Mouse (Mus musculus): ENCODE data around the gene Ncam1.

The Ncam1 gene

DNA sequence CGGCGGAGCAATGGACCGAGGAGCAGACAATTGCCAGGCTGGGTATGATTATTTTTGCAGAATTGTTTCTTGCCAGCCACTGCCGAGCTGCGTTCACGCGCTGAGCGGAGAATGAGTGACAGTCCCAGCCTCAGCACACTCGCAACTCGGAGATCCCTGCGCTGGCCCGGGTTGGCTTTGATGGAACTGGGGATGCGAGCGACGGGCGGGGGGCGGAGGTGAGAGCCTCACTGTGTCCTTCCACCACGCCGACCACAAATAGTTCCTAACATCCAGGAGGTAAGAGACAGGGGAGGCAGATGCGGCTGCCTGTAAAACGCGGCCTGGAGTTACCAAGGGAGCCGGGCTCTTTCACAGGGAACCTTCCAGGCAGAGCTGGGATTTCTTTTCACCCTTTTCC is at the start of gene Ncam1:
TSS of gene Ncam1 (minus strand) at position 120 of the 400 bp plus-strand sequence.
- DNase-seq, result peak; percentile 95 to 96

DNA sequence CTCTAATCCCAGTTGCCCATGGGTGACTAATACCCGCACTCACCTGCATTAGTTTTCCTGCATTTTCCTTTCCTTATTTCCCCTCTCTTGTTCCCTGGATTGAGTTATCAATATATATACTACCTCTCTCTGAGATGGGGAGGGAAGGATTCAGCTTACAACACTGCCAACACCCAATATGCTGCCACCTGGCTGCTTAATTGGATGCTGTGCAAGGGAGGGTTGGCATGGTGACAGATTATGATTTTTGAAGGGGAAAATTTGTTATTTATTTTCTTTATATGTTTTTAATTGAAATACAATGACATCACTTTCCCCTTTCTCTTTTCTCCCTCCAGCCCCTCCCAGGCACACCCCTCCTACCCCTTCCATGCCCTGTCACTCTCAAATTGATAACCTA is 35.3 kb upstream of the Ncam1 start:
- DNase-seq, result peak; percentile 7 to 13

DNA sequence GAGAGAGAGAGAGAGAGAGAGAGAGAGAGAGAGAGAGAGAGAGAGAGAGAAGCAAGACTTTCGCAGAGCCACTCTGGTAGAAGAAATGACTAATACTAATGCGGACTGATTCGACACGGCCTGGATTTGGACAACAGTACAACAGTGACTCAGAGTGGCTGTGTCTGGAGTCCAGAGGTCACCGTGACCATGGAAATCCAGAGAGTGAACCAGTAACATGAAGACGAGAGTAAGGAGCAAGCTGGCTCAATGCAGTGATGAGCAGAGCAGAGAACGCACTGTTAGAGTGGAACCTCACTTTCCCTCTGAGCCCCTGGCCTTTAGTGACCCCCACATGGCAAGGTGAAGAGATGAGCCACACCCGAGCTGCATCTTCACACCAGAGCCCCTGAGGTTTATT is 28.9 kb upstream of the Ncam1 start:
- no peak for DNase-seq

DNA sequence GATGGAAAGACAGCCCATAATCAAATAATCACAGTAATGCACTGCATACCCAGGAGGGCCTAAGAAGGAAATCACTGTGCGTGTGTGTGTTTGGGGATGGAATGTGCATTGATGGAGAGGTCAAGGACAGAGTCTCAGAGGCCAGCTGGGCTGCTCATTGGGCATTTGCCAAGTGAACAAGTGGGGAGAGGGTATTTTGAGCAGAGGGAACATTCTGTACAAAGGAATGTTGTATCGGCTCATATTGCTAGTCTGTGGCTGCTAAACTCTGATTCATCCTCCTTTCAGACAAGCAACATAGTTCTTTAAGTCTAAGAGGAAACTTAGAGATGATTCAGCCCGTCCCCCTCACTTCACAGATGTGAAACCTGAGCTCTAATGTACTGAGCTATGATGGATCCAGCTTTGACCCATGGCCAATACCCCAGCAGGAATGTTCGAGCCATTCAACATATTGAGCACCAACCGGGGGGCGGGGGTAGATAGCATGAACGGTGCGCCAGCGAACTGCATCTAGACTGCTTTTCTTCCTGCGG is 17.5 kb upstream of the Ncam1 start:
- no peak for DNase-seq

DNA sequence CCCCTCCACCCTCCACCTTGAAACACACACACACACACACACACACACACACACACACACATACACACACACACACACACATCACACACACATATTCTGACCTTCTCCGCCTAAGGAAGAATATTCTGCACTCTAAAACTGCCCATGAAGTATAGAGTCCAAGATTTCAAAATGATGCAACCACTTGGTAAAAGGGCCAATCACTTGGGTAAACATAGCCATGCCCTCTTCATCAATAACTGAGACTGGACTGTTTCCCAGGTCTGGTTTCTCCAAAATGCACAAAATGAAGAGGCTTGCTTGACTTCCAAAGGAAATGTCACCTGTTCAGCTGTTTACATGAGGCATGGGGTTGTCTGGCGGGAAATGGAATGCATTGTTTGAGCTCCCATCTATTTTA is 15.7 kb upstream of the Ncam1 start:
- no peak for DNase-seq

DNA sequence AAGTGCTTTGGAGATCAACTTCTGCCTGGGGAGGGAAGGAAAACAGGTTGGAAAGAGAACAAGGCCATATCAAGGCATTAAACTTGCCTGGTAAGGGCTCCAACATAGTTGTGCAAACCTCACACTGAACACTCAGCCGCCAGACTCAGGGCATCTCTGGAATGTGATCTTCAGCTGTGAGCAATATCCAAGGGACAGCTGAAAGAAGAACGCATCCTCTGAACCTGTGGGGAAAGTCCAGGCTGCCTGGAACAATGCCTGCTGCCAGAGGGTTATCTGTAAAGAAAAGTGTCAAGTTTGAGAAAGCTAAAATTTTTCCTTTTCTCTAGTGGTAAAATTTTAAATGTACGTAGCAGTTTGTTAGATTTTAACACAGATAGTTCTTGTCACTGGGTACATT is 4.5 kb upstream of the Ncam1 start:
- DNase-seq, result no peak

DNA sequence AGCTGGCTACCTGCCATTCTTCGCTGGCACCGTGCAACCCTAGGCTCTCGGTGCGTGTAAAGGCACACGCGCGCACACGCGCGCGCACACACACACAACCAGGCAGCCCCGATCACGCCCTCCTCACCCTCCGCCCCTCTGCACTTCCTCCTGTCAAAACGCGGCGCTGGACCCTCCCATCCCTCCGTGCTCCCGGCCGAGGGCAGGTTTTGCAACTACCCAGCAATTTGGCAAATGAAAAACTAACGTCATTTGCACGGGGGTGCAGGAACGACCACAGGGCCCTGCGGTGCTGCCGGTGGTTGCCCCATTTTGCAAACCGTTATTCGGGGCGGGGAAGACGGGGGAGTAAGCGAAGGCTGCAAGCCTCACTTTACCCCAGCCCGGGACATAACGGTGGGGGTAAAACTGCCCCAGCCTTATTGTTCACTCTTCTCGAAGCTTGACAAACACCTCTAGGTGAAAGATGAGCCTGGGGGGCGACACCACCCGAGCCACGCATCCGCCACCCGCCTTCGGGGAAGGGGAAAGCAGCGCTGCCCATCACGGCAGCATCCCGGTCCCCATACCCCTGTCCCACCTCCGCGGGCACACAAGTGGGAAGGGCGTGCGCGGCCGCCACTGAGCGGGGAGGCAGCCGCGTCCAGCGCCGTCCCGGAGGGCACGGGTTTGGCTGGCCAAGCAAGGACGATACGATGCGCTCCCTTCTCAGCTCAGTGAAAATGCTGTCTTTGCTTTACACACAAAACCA is 729 bp downstream of the Ncam1 start:
- peak; percentile 79 to 81 for DNase-seq

DNA sequence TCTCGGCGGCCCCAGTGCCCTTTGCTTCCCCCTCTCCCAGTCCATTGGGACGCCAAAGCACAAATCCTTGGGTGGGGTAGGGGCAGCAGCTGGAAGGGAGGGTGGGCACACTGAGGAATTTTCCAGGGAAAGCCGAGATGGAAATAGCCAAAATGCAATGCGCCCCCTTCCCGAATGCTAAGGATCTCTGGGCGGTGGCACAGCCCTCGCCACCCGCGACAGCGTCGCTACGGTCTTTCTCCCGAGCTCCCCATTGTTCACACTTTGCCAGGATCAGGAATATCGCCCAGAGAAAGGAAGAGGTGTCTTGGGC is 1.3 kb downstream of the Ncam1 start:
- DNase-seq, result no peak

DNA sequence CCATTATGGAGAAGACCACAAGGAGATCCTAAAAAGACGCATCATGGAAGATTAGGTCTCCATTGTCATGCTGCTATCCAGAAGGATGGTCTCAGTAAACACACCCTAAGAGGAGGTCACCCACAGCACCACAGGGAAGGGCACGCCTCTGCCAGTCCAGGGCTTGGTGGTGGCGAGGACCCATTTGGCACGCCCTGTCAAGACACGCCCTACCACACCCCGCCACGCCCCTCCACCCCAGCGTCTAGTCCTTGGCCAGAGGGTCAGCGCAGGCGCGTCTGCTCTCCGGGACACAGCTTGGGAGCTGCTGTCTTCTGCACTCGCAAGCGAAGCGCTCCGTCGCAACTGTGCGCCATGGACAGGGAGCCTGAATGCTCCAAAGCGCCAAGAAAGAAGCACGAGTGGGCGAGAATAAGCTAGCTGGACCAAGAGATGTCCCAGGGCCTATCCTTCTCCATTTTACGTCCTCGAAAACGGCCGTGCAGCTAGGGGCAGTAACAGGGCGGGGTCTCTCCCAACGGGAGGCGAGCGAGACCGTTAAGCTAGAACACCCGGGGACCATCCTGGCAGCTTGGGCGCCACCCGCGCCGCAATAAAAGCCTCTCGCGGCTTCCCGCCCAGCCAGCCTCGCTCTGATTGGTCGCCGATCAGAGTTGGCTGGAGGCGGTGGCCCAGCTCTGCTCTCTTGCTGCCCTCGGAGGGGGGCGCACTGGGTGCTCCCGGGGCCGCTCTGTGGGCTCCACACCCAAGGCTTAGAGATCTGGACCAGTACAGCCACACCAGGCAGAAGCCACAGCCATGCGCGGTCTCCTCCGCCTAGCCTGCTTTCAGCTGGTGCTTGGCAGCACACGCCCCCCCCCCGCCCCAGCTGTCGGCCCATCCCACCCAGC is 1.9 kb downstream of the Ncam1 start:
- DNase-seq, result peak; percentile 76 to 81

DNA sequence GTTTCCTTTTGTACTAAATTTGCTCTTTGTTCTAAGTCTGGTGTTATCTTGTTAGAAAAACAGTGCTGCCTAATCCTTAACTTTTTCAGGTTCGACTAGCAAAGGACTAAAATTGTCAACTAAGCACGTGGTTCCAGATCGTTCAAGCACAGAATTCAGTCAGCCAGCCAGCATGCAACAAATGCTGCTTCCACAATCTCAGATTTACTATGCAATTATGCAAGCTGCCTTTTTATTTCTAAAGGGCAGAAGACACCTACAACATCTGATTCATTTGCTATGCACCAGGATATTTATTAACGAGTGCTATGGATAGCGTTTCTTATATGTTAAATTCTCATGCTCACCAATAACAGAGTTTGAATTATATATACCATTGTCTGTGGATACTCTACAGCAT is 2.8 kb downstream of the Ncam1 start:
- no peak for DNase-seq

DNA sequence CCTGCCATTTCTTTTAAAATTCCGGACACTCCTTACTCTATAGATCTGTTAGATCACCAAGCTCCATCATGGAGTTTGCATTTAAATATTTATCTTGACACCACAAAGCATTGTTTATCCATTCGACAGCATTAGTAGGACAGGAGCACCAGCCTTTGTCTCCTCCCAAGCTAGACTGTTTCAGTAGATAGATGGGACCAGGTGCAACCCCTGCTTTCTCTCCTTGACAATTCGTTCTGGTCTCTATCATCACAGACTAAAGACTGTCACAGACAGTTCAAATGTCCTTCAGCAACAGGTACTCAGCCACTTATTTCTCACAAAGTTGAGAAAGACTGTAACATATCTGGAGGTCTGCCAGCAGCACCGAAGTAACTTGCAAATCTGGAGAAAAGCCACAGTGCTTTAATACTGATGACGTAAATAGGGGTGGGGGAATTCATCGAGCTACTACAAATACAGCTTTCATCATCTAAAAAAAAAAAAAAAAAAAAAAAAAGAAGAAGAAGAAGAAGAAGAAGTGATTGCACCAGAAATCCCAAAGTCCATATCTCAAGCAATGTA is 4.7 kb downstream of the Ncam1 start:
- no peak for DNase-seq

DNA sequence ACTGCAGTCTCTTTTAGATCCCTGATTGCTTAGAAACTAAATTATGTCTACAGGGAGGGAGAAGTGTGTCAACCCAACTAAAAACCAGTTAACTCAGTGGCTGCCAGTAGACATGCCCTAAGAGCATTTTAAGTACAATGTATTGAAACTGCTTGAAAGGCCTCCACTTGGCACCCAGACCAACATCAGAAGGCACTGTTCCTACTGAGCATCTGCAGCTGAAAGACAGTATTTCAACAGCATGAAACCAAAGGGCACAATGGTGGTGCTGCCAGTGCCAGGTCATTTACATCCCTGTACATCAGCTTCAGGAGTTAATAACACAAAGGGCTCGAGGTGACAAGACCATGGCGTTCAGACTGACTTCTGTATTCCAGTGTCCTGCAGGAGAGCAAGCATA is 5.5 kb downstream of the Ncam1 start:
- DNase-seq, result no peak

DNA sequence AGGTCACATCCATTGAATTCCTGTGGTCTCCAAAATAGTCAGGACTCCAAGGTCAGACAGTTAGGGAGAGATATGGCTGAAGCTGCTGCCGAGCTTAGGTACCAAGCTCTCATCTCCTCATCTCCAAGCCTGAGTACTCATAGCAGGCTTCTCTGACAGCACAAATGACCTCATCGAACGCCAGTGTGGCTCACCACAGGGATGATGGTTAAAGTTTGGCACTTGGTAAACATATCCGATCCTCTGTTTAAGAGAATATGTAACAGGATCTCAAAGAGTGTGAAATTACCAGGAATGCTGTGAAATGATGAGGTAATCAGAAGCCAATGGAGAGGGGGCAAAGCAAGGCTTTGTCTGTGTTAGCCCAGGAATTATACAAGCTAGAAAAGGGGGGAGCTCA is 6.1 kb downstream of the Ncam1 start:
- peak in 1 of 2 experiments; percentile 14 for DNase-seq

DNA sequence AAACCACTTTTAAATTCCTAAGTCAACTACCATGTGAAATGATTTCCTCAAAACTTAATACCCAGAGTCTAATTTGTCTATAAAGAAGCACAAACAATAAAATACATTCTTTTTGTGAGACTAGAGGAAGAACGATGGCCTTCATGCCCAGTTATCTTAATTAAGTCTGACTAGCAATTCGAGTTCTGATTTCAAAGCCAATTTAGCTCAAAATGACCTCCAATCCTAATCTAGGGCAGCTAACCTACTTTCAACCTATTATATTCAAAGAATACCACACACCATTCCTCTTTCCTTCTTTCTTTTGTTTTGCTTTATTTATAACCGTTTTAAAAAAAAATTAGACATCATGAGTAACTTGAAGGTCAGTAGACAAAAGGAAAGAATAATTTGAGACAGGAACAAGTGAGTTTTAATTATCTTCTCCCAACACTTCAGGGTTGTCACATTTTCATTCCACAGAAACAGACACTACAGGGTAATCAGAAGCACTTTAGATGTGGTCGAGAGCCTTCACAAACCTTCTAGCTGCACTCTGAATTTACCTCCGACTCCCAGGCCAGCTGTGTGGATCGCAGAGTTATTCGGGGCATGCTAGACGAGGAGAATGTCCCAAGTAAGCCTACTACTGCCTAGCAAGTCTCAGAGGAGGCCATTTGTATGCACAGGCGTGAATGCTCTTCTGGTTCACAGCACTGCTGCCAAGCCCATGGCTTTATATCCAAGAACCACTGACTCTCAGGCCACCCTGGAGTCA is 17.5 kb downstream of the Ncam1 start:
- no peak for DNase-seq

DNA sequence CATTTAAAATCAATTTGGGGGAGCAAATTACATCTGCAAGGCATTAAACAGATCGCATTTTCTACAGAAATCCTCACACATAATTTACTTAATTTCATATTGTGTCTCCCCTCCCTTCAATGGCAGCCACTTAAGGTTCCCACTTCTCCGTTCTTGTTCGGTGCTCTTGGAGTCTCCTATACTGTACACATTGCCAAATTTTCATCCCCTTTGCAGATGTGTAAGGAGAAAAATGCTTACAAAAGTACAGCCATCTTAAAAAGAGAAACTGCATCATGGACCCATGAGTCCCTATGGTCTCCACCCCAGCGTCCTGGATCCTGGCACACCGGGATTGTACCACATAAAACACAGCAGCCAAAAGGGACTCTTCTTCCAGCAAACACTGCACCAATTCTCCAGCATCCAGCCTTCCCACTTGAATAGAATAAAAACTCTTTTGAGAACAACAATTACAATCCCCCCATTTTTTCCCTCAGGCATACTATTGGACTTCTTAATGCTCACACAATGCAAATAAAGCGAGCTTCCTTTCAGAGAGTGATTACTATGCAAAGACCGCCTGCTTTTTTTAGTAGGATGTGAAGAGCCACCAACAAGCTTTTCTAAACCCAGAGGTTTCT is 21.6 kb downstream of the Ncam1 start:
- DNase-seq, result no peak

DNA sequence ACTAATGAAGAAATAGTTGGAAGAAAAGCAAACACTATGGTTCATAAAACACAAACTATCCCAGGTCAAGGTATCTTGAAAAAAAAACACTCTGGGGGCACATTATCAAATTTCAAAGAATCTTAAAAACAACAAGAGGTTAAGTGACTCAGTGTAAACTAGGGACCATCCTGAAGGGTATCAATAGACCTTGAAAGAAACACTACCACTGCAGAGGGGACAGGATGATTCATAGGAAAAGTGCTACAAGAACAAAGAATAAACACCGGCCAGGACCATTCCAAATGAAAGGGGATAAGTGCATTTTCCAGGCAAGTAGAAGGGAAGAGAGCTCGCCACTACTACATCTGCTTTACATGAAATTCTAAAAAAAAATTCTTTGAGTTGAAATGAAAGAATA is 32.1 kb downstream of the Ncam1 start:
- DNase-seq, result no peak

DNA sequence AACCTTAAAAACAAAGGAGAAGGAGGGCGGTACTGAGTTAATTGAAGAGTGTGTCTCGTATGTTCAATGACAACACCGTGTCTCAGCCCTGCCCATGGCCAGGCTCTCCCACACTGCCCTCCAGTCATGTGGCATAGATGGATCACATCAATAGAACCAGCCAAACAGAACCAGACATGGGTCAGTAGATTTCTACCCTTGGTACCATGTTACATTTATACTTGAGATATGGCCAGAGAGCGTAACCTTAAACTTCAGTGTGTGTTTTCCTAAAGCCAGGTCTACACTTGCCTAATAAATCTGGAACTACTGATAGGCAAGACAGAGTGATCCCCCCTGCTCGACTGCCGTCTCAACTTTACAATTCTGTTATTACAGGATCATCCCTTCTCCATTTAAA is 38.2 kb downstream of the Ncam1 start:
- no peak for DNase-seq

DNA sequence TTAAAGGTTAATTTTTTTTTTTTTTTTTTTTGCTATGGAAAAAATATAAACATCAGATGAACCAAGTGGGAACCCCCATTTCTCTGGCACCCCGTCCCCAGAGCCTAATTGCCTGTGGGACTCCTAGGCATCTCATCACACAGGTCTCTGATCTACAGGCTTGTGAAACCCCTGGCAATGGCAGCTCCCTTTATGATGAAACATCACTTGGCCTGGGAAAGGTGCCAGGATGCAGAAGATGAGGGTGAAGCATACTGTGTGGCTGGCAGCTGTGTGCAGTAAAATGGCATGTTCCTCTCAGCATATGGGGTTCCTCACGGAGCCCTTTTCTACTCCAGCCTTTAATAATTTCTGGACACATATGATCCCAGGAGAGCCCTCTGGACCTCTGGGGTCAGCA is 40.3 kb downstream of the Ncam1 start:
- DNase-seq, result peak; percentile 51 to 72

DNA sequence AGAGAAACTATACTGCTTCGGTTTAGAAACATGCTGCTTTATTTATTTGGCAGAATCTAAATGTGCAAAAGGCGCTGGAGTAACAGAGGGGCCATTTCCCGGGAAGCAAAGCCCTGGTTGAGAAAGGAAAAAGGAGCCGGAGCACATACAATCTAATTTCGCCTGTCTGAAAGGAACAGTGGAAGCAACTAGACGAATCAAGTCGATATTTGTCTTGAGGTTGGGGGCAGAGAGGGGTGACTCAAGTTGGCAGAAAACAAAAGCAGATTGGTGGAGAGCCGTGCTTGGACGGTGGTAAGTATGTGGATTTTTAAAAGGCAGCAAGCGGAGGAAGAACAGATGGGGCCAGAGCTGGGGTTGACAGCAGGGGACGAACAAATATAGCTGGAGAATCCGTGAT is 40.7 kb downstream of the Ncam1 start:
- DNase-seq, result peak; percentile 76 to 79

DNA sequence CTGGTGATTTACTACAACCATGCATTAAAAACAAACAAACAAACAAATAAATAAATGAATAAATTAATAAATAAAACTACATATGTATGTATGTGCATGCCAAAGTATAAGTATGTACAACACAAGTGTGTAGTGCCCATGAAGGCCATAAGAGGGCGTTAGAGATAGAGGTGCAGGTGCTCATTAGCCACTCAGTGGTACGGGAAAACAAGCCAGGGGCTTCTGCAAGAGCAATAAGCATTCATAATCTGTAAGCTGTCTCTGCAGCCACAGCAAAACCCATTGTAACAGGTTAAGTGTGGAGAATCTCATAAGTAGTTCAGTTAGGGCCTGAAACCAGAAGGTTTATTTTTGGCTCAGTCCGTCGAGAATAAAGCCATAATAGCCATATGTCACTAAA is 41.1 kb downstream of the Ncam1 start:
- DNase-seq, result peak; percentile 24 to 57

DNA sequence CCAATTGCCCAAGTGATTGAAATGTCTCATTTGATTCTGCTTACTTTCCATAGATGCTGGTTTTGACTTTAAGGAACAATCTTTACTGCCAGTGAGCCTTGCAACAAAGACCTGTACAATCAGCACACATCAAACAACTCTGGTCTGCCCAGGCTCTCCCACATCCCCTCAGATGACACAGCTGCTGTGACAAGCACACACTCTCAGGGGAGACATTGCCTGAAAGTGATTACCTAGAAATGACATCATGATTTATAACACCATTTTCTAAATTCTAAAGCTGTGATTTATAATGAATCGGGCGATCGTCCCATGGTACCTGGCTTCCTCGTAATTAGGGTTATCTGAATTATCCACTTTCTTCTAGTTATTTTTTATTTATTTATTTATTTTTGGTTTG is 42.0 kb downstream of the Ncam1 start:
- DNase-seq, result no peak

DNA sequence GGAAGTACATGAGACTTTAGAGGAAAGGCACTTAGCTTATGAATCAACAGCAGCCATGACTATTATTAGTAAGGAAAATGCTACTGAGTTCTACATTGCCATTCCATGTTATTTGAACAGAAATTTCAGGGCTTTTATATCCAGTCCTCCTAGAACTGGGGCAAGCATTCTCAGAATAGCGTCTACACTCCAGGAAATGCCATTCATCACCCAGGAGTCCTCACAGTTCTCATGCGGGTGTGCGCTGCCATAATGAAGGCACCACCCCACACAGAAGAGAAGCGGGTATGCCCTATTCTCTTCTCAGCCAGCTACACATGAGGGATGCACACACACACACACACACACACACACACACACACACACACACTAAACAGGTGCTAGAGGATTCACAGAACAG is 43.5 kb downstream of the Ncam1 start:
- no peak for DNase-seq

DNA sequence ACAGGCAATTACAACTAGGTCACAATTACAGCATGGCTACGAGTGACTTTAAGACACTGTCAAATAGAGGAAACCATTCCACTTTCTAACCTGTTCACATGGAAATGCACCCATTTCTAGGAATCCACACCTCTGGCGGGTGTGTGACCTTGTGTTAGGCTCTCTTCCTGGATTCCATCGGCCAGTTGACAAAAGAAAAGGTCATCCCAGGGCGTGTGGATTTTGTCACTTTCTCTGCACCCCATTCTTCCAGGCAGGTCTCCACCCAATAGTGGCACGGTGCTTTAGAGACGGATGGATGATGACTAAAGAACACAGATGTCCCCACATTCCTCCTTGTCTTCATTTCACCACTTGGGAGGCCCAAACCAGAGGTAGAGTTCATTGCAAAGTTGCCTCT is 47.3 kb downstream of the Ncam1 start:
- DNase-seq, result no peak

Data from cerebellum, postnatal 36 days (tissue).